Mouse (Mus musculus) liver, embryonic 14.5 days (tissue): ENCODE measurements around the gene Ggt6. TPM values are rescaled to one million over a fixed set of nuclear protein-coding genes. Genes with fewer than 3 reads are reported as not detected.

Experiments used
- ATAC-seq: fragments of 200-750 bp; cut with Nextera tagmentation; 2 replicates; pipeline ENCODE4 v1.8.0; 2017; ENCODE audit warnings: moderate number of reproducible peaks, mild to moderate bottlenecking, moderate library complexity; ENCODE audit not compliant: insufficient read depth
- DNase-seq, 3 experiments: peaks; one replicate each; pipeline ENCODE4 v3.0.0-alpha.2; 2012 to 2013; ENCODE audit warnings: low read depth in 3 of 3, low spot score in 3 of 3
- H3K27ac ChIP-seq: fragments of 300-500 bp; sonication (generic); 2 replicates; pipeline ENCODE4 v1.5.1; 2014; ENCODE audit warnings: moderate library complexity, mild to moderate bottlenecking, control low read depth, inconsistent platforms
- H3K27me3 ChIP-seq: fragments of 300-500 bp; sonication (generic); 2 replicates; pipeline ENCODE4 v1.6.1; 2014; ENCODE audit warnings: mild to moderate bottlenecking, low read length, moderate library complexity; ENCODE audit not compliant: control insufficient read depth, insufficient read depth
- H3K36me3 ChIP-seq: fragments of 300-500 bp; sonication (generic); replicated peaks from 2 replicates; pipeline ENCODE4 v1.6.1; 2014; ENCODE audit warnings: low read depth; ENCODE audit not compliant: control insufficient read depth, insufficient read depth
- H3K4me1 ChIP-seq, 2 experiments: fragments of 200-500 bp in 1 of 2; fragments of 300-500 bp in 1 of 2; sonication (generic) in 1 of 2; replicated peaks; 2 replicates each; pipeline ENCODE4 v1.6.1; 2012 to 2014; ENCODE audit warnings: antibody characterized with exemption in 1 of 2, inconsistent platforms in 1 of 2, low read length in 1 of 2; ENCODE audit not compliant: control insufficient read depth in 2 of 2, insufficient read depth in 2 of 2
- H3K4me2 ChIP-seq: fragments of 300-500 bp; sonication (generic); 2 replicates; pipeline ENCODE4 v1.6.1; 2014; ENCODE audit warnings: low read depth, mild to moderate bottlenecking, control low read depth, moderate library complexity
- H3K4me3 ChIP-seq, 2 experiments: fragments of 200-500 bp in 1 of 2; fragments of 300-500 bp in 1 of 2; sonication (generic) in 1 of 2; 2 replicates each; pipeline ENCODE4 v1.5.1; 2012 to 2014; ENCODE audit warnings: low read depth in 2 of 2, low read length in 2 of 2, mild to moderate bottlenecking in 2 of 2, control low read depth in 1 of 2, inconsistent platforms in 1 of 2, moderate library complexity in 1 of 2; ENCODE audit not compliant: insufficient read depth in 1 of 2
- H3K9ac ChIP-seq: fragments of 300-500 bp; sonication (generic); replicated peaks from 2 replicates; pipeline ENCODE4 v1.6.1; 2014; ENCODE audit warnings: mild to moderate bottlenecking, control low read depth, moderate library complexity
- H3K9me3 ChIP-seq: fragments of 300-500 bp; sonication (generic); 2 replicates; pipeline ENCODE4 v1.6.1; 2016; ENCODE audit warnings: low read length, mixed read lengths; ENCODE audit not compliant: control insufficient read depth
- CTCF ChIP-seq: IDR thresholded peaks from 2 replicates; pipeline ENCODE4 v1.5.1; 2016; ENCODE audit warnings: antibody characterized with exemption, low read depth, control low read depth
- EP300 ChIP-seq: IDR thresholded peaks from 2 replicates; pipeline ENCODE4 v1.6.1; 2016; ENCODE audit warnings: antibody characterized with exemption, low read depth
- WGBS: fragments of 180-500 bp; shearing (Covaris S2); extraction: QIAGEN DNeasy Blood & Tissue Kit; methylation state at CpG from one replicate; pipeline ENCODE4 v1.1.7; 2014; ENCODE audit not compliant: insufficient replicate concordance; 5-methylcytosine and 5-hydroxymethylcytosine counted together
- polyA plus RNA-seq, 2 experiments: library from polyadenylated mRNA; depleted of rRNA in 1 of 2; stranded (reverse) in 1 of 2; unstranded in 1 of 2; fragments of >200 nt; fragmentation: Nextera tagmentation in 1 of 2; extraction: Ambion mirVana in 1 of 2; gene quantifications; 2 replicates each; pipeline versions ENCODE4 v1.2.1 to v1.2.3; 2012 to 2014

Gene Ggt6
- polyA plus RNA-seq, 2 experiments: 0.10 to 0.25 TPM

- no peak for ATAC-seq
- Histone ChIP-seq H3K27me3 (no peaks in the 10 kb centered on the region), H3K36me3 (peaks cover 87% of the 10 kb centered on the region), H3K4me3 (no peak overlapping the region), H3K4me2 (no peak overlapping the region), H3K4me1 (peaks cover 0 to 7% of the 10 kb centered on the region in 2 experiments), H3K27ac (no peak overlapping the region), H3K9me3 (no peaks in the 10 kb centered on the region), H3K9ac (no peak overlapping the region)
- TF ChIP-seq CTCF: peak; percentile 77
- no peak for TF ChIP-seq EP300
- WGBS: 67% methylated on average over 6 of the region's 6 CpGs
- no peak for DNase-seq
Measured at GRCm38 (mm10) chr11:72446311-72447105, 11.2 kb downstream of the Ggt6 start.

- no peaks in the 10 kb centered on the region for H3K9me3 ChIP-seq
- no peak for ATAC-seq
- 64% methylated on average over 8 of the region's 8 CpGs for WGBS
- H3K27ac ChIP-seq: no peak overlapping the region
- DNase-seq: no peak
- no peaks in the 10 kb centered on the region for H3K27me3 ChIP-seq
- no peak overlapping the region for H3K9ac ChIP-seq
- H3K4me2 ChIP-seq: no peak overlapping the region
- H3K4me1 ChIP-seq: peaks cover 0 to 2% of the 10 kb centered on the region in 2 experiments; a peak in 3 of 4 replicates
- no peak overlapping the region for H3K4me3 ChIP-seq
- peaks cover 90% of the 10 kb centered on the region for H3K36me3 ChIP-seq
- peak; percentile 36 for TF ChIP-seq CTCF
- TF ChIP-seq EP300: no peak
Measured at GRCm38 (mm10) chr11:72447475-72447874, 12.1 kb downstream of the Ggt6 start.

- Histone ChIP-seq H3K4me2 (no peak overlapping the region), H3K27me3 (no peaks in the 10 kb centered on the region), H3K36me3 (peaks cover 47% of the 10 kb centered on the region), H3K9me3 (no peaks in the 10 kb centered on the region), H3K4me1 (no peaks in the 10 kb centered on the region), H3K9ac (no peak overlapping the region), H3K27ac (no peak overlapping the region), H3K4me3 (no peak overlapping the region)
- DNase-seq (no peak), ATAC-seq (no peak)
- WGBS: 58% methylated on average over 3 of the region's 3 CpGs
- TF ChIP-seq EP300 (no peak), CTCF (no peak)
Measured at GRCm38 (mm10) chr11:72452140-72452665, 16.9 kb downstream of the Ggt6 start.

GRCm38 (mm10) chr11:72453105-72453953 lies 18.0 kb downstream of the Ggt6 start:
- no peaks in the 10 kb centered on the region for H3K27me3 ChIP-seq
- H3K9ac ChIP-seq: no peak overlapping the region
- peaks cover 36% of the 10 kb centered on the region for H3K36me3 ChIP-seq
- peaks cover 0 to 5% of the 10 kb centered on the region in 2 experiments; a peak in 1 of 4 replicates for H3K4me1 ChIP-seq
- WGBS: 71% methylated on average over 15 of the region's 15 CpGs
- TF ChIP-seq EP300 (no peak), CTCF (no peak)
- no peak overlapping the region for H3K27ac ChIP-seq
- DNase-seq (no peak), ATAC-seq (no peak)
- H3K4me3 ChIP-seq: no peak overlapping the region
- H3K9me3 ChIP-seq: no peaks in the 10 kb centered on the region
- H3K4me2 ChIP-seq: no peak overlapping the region

GRCm38 (mm10) chr11:72455694-72456093 lies 20.4 kb downstream of the Ggt6 start:
- WGBS: 81% methylated on average over 5 of the region's 5 CpGs
- H3K4me3 ChIP-seq: no peak overlapping the region
- TF ChIP-seq EP300: no peak
- TF ChIP-seq CTCF: no peak
- H3K4me2 ChIP-seq: no peak overlapping the region
- H3K36me3 ChIP-seq: peaks cover 12% of the 10 kb centered on the region
- no peaks in the 10 kb centered on the region for H3K9me3 ChIP-seq
- H3K27ac ChIP-seq: no peak overlapping the region
- ATAC-seq: no peak
- peaks cover 0 to 18% of the 10 kb centered on the region in 2 experiments; a peak in 3 of 4 replicates for H3K4me1 ChIP-seq
- H3K9ac ChIP-seq: no peak overlapping the region
- H3K27me3 ChIP-seq: no peaks in the 10 kb centered on the region
- DNase-seq: no peak
